Mouse (Mus musculus) neural tube, embryonic 11.5 days (tissue): ENCODE results near the gene Rasip1. TPM values are rescaled to one million over a fixed set of nuclear protein-coding genes. Genes with fewer than 3 reads are reported as not detected.

Experiments
- ATAC-seq: fragments of 200-750 bp; cut with Nextera tagmentation; 2 replicates; pipeline ENCODE4 v1.8.0; 2017; ENCODE audit warnings: moderate number of reproducible peaks, mild to moderate bottlenecking, moderate TSS enrichment, moderate library complexity; ENCODE audit not compliant: insufficient read depth, low FRiP score, low TSS enrichment
- DNase-seq: peaks from one replicate; pipeline ENCODE4 v3.0.0-alpha.2; 2015; ENCODE audit warnings: low spot score
- H3K27ac ChIP-seq: fragments of 300-500 bp; sonication (generic); 2 replicates; pipeline ENCODE4 v1.5.1; 2014; ENCODE audit warnings: low read depth, mild to moderate bottlenecking, low read length
- H3K27me3 ChIP-seq: fragments of 300-500 bp; sonication (generic); 2 replicates; pipeline ENCODE4 v1.6.1; 2014; ENCODE audit warnings: mild to moderate bottlenecking, low read length, mixed read lengths; ENCODE audit not compliant: control insufficient read depth, insufficient read depth
- H3K36me3 ChIP-seq: fragments of 300-500 bp; sonication (generic); 2 replicates; pipeline ENCODE4 v1.6.1; 2014; ENCODE audit warnings: mild to moderate bottlenecking, low read length, moderate library complexity, mixed read lengths; ENCODE audit not compliant: control insufficient read depth, insufficient read depth
- H3K4me1 ChIP-seq: fragments of 300-500 bp; sonication (generic); 2 replicates; pipeline ENCODE4 v1.6.1; 2014; ENCODE audit warnings: low read length, mixed read lengths; ENCODE audit not compliant: control insufficient read depth, insufficient read depth
- H3K4me2 ChIP-seq: fragments of 300-500 bp; sonication (generic); 2 replicates; pipeline ENCODE4 v1.6.1; 2014; ENCODE audit warnings: low read depth, mild to moderate bottlenecking, moderate library complexity
- H3K4me3 ChIP-seq: fragments of 300-500 bp; sonication (generic); 2 replicates; pipeline ENCODE4 v1.5.1; 2014; ENCODE audit warnings: low read depth, low read length
- H3K9ac ChIP-seq: fragments of 300-500 bp; sonication (generic); 2 replicates; pipeline ENCODE4 v1.6.1; 2014; ENCODE audit warnings: mild to moderate bottlenecking, low read length
- H3K9me3 ChIP-seq: fragments of 300-500 bp; sonication (generic); 2 replicates; pipeline ENCODE4 v1.6.1; 2016; ENCODE audit warnings: low read length; ENCODE audit not compliant: control insufficient read depth
- WGBS: fragments of 180-500 bp; shearing (Covaris S2); extraction: QIAGEN DNeasy Blood & Tissue Kit; methylation state at CpG from one replicate; pipeline ENCODE4 v1.1.7; 2014; 5-methylcytosine and 5-hydroxymethylcytosine counted together
- polyA plus RNA-seq: library from polyadenylated mRNA; unstranded; fragments of >200 nt; fragmentation: Nextera tagmentation; extraction: Ambion mirVana; gene quantifications from 2 replicates; pipeline ENCODE4 v1.2.1, GENCODE M21; 2014

The Rasip1 gene
- polyA plus RNA-seq, 1 experiment from 2014 or later: 5.7 TPM

GRCm38 (mm10) chr7:45595176-45595575 is 32.1 kb upstream of the Rasip1 start:
- no peaks in the 10 kb centered on the region for H3K9me3 ChIP-seq
- no peak overlapping the region for H3K4me3 ChIP-seq
- no peaks in the 10 kb centered on the region for H3K27me3 ChIP-seq
- no peak overlapping the region for H3K9ac ChIP-seq
- 94% methylated on average over 4 of the region's 4 CpGs for WGBS
- H3K27ac ChIP-seq: no peak overlapping the region
- DNase-seq (no peak), ATAC-seq (no peak)
- H3K4me2 ChIP-seq: no peak overlapping the region
- H3K36me3 ChIP-seq: no peaks in the 10 kb centered on the region
- no peaks in the 10 kb centered on the region for H3K4me1 ChIP-seq

DNA sequence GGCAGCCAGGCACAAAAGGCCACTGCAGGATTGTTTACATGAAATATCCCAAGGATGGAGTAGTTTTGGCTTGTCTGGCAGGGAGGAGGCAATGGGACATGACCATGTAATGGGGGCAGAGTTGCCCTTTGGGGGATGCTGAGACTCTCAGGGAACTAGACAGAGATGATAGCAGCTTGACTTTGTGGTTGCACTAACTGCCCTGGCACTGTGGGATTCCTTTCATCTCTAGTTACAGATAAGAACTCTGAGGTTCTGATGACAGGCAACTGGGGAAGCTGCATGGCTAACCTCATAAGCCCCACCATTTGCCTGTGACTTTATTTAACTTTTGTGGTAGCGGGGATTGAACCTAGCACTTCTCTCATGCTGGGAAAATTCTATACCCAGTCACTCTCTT is 31.2 kb upstream of the Rasip1 start:
- H3K9me3 ChIP-seq: no peaks in the 10 kb centered on the region
- no peak overlapping the region for H3K4me3 ChIP-seq
- DNase-seq (no peak), ATAC-seq (no peak)
- no peak overlapping the region for H3K9ac ChIP-seq
- 88% methylated on average over 1 of the region's 1 CpGs for WGBS
- H3K4me1 ChIP-seq: no peaks in the 10 kb centered on the region
- no peak overlapping the region for H3K4me2 ChIP-seq
- H3K36me3 ChIP-seq: no peaks in the 10 kb centered on the region
- no peak overlapping the region for H3K27ac ChIP-seq
- no peaks in the 10 kb centered on the region for H3K27me3 ChIP-seq

DNA sequence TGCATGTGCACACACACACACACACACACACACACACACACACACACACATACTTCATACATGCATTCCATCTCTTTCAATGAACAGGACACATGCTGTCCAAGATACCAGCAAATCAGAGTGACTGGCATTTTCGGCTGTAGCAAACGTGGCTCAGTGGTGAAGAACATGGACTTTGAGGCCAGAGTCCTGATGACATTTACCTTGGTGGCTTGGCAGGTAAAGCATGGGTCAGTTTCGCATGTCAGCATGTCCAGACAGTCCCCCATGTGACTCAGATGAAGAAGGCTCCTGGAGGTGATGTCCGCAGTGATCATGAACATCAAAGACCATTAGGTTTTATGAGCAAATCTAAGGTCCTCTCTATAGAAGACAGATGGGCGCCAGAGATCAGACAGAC is 30.3 kb upstream of the Rasip1 start:
- no peak overlapping the region for H3K4me3 ChIP-seq
- DNase-seq (no peak), ATAC-seq (no peak)
- H3K9me3 ChIP-seq: no peaks in the 10 kb centered on the region
- H3K4me1 ChIP-seq: no peaks in the 10 kb centered on the region
- H3K4me2 ChIP-seq: no peak overlapping the region
- H3K27ac ChIP-seq: no peak overlapping the region
- H3K9ac ChIP-seq: no peak overlapping the region
- no peaks in the 10 kb centered on the region for H3K27me3 ChIP-seq
- 87% methylated on average over 5 of the region's 5 CpGs for WGBS
- H3K36me3 ChIP-seq: no peaks in the 10 kb centered on the region

DNA sequence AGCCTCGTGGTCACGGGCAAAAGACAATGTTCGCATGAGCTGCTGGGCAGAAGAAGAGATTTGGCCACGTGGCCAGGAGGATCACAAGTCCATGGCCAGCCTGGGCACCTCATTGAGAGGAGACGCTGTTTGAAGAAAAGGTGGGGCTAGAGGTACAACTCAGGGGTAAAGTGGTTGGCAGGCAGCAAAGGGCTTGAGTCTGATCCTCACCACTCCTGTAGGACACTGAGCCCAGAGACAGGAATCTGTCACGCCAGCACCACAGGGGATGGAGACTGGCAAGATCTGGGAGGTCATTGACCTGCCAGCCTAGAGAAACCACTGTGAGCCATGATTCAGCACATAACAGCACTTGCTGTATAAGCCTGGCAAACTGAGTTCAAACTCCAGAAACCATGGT is 29.8 kb upstream of the Rasip1 start:
- DNase-seq (no peak), ATAC-seq (no peak)
- H3K9ac ChIP-seq: no peak overlapping the region
- H3K27me3 ChIP-seq: no peaks in the 10 kb centered on the region
- H3K4me3 ChIP-seq: no peak overlapping the region
- WGBS: 90% methylated on average over 6 of the region's 6 CpGs
- H3K27ac ChIP-seq: no peak overlapping the region
- no peaks in the 10 kb centered on the region for H3K4me1 ChIP-seq
- no peak overlapping the region for H3K4me2 ChIP-seq
- H3K9me3 ChIP-seq: no peaks in the 10 kb centered on the region
- H3K36me3 ChIP-seq: no peaks in the 10 kb centered on the region

DNA sequence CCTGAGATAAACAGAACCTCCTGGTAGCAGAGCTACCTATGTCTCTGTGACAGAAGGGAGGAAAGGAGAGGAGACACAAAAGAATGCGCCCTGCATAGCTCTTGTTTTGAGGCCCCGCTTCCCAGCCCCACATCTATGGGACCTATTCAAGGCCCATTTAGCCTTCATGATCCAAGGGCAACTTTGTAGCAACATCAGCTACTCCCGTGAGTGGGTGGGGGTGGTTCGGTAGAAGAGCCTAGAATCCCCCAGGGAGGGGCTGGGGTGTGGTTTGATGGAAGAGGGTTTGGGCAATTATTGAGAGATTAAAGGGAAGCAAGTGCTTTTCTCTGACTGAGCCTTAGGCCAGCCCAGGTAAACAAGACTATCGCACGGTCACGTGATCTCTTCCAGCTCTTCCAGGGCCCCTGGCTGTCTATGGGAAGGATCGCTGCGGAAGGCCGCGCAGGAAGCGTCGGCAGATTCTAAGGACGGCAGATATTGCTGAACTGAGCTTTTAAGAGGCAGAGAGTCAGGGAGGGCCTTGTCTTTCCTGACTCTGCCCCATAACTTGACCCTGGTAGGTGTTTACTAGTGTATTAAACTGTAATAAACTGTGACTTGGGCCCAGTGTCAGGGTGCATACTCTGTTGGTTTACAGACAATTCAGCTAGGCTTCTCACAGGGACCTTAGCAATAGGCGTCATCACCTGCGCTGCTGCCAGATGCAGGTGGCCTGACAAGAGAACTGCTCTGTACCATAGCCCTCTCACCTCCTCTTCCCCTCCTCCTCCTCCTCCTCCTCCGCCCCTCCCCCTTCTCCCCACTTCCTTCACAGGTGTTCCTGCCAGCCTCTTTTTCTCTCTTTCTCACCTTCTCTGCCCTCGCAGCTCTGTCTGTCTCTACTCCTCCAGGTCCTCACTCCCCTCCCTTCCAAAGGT is 28.1 kb upstream of the Rasip1 start:
- Histone ChIP-seq H3K27me3 (no peaks in the 10 kb centered on the region), H3K4me2 (no peak overlapping the region), H3K36me3 (no peaks in the 10 kb centered on the region), H3K9ac (no peak overlapping the region), H3K27ac (no peak overlapping the region), H3K9me3 (no peaks in the 10 kb centered on the region), H3K4me3 (no peak overlapping the region), H3K4me1 (no peaks in the 10 kb centered on the region)
- no peak for ATAC-seq
- DNase-seq: no peak
- WGBS: 49% methylated on average over 18 of the region's 18 CpGs

DNA sequence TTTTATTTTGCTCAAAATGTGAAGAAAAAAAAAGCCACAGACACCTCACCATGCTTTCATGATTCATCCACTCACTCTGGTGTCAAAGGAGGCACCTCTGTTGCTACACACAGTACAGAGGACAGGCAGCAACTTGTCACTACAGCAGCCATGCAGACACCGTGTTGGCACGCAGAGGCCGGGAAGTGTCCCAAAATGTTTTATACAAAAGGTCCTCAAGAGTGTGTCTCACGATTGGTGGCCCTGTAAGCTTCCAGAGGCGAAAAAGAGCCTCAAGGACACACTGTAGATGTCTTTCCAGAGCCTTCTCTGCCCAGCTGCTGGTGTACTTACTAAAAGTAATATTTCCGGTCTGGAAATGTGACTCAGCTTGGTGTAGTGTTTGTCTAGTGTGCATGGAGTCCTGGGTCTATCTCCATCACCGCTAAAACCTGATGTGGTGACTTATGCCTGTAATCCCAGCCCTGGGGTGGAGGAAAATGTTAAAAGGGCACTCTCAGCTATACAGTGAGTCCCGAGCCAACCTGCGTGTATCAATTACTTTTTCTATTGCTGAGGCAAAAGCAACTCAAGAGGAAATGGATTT is 21.5 kb upstream of the Rasip1 start:
- ATAC-seq (no peak), DNase-seq (no peak)
- Histone ChIP-seq H3K9me3 (no peaks in the 10 kb centered on the region), H3K4me1 (no peaks in the 10 kb centered on the region), H3K27ac (no peak overlapping the region), H3K27me3 (no peaks in the 10 kb centered on the region), H3K4me3 (no peak overlapping the region), H3K36me3 (no peaks in the 10 kb centered on the region), H3K4me2 (no peak overlapping the region), H3K9ac (no peak overlapping the region)
- WGBS: 82% methylated on average over 9 of the region's 9 CpGs

DNA sequence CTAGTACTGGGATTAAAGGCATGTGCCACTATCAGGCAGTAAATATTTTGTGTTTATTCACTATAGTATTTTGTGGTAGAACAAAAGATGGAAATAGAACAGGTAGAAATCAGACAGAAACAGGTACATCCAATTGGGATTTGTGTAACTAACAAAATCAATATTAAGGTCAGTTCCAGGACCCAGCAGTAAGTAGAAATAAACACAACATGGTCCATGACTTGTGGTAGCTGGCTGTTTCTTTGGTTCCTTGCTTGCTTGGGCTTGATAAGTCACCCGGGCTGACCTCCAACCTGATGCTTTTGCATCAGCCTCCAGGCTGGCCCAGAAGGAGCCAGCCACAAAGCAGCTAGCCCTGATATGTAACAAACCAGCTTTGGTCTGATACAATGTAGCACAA is 17.8 kb upstream of the Rasip1 start:
- Histone ChIP-seq H3K9ac (no peak overlapping the region), H3K4me2 (no peak overlapping the region), H3K27me3 (no peaks in the 10 kb centered on the region), H3K36me3 (no peaks in the 10 kb centered on the region), H3K4me3 (no peak overlapping the region), H3K9me3 (no peaks in the 10 kb centered on the region), H3K27ac (no peak overlapping the region), H3K4me1 (no peaks in the 10 kb centered on the region)
- WGBS: 78% methylated on average over 1 of the region's 1 CpGs
- DNase-seq: no peak
- no peak for ATAC-seq

DNA sequence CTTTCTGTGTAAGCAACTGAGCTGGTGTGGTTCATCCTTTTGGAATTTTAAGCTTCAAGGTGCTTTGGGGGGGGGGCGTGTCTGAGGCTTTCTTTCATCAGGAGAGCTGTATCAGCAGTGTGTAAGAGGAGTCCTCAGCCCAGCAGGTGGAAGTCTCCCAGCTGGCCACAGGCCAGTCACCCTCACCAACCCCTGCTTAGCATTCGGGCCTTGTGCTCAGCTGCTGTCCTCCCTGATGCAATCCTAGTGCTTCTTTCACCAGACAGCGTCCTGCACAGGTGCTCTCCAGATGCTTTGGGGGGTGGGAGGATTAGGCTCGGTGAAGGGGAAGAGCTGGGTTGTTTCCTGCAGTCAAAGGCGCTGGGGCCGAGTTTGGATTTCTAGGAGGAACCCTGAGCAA is 11.0 kb upstream of the Rasip1 start:
- 23% methylated on average over 6 of the region's 6 CpGs for WGBS
- Histone ChIP-seq H3K27me3 (peaks cover 21% of the 10 kb centered on the region), H3K27ac (no peak overlapping the region), H3K9me3 (no peaks in the 10 kb centered on the region), H3K4me3 (no peak overlapping the region), H3K4me2 (no peak overlapping the region), H3K4me1 (no peaks in the 10 kb centered on the region), H3K9ac (no peak overlapping the region), H3K36me3 (no peaks in the 10 kb centered on the region)
- ATAC-seq: no peak
- no peak for DNase-seq
